Mouse (Mus musculus): ENCODE data around the gene Arl6ip4.

DNA sequence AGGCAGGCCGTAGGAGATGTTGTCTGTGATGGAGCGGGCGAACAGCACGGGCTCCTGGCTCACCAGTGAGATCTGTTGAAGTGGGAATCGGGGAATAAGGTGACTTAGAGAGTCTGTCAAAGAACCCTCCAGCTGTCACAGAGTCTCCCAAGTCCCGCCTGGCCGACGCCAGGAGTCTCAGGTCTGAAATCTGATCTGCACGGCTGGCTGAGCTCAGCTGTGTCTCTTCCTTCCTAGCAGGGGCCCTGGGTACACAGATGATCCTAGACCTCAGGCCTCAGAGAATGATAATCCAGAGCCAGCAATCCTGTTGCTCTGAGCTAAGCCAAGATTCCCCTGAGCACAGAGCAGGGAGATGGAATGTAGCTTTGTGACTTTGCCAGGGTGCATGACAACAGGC, 42.2 kb upstream of the Arl6ip4 start:
- TF ChIP-seq CTCF (IDR thresholded peaks at IDR 0.05; ENCODE audit: low read depth, low read length), result no peak
- no peak for TF ChIP-seq POLR2A (IDR thresholded peaks at IDR 0.05; ENCODE audit: extremely low read depth, insufficient read depth, low read length)

Data from liver, adult 2 months (tissue).